Mouse (Mus musculus): ENCODE measurements at regions not wholly inside any gene's neighbourhood (a gene's known extent, or its start where the extent isn't known, plus 50 kb on each side); places are given as distances from the start of the nearest gene placed in this dataset.

GRCm38 (mm10) chr17:54214804-54215203 lies 84.0 kb downstream of the Slc5a7 start:
- no peak for DNase-seq

DNA sequence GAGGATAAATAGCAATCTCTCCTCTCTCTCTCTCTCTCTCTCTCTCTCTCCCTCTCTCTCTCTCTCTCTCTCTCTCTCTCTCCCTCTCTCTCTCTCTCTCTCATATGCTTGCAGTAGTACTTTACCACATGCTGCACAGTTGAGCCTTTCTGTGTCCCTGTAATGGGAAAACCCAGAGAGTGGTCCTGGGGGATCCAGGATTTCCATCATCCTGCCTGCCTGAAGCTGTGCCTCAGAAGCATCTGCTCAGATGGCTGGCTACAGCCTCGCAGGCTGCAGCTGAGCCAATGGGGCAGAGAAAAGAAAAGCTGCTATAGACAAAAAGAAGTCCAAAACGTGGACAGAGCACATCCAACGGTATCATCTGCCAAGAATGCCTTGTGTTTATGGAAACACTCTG lies 97.1 kb downstream of the Slc5a7 start:
- no peak for DNase-seq

DNA sequence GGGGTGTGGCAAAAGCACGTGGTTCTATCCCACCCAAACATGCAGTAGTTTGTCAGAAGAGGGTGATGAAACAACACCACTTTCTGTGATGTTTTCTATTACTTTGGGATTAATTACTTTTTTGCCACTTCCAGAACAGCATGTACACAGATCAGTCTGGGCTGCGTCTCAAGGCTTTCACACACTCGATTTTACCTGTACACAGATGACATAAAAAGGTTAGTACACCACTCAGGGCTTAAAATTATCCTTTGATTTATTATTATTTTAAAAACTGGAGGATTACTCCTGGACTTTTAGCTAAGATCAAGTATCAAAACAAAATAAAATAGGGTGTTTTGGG lies 106.6 kb downstream of the Slc5a7 start:
- DNase-seq, result no peak

DNA sequence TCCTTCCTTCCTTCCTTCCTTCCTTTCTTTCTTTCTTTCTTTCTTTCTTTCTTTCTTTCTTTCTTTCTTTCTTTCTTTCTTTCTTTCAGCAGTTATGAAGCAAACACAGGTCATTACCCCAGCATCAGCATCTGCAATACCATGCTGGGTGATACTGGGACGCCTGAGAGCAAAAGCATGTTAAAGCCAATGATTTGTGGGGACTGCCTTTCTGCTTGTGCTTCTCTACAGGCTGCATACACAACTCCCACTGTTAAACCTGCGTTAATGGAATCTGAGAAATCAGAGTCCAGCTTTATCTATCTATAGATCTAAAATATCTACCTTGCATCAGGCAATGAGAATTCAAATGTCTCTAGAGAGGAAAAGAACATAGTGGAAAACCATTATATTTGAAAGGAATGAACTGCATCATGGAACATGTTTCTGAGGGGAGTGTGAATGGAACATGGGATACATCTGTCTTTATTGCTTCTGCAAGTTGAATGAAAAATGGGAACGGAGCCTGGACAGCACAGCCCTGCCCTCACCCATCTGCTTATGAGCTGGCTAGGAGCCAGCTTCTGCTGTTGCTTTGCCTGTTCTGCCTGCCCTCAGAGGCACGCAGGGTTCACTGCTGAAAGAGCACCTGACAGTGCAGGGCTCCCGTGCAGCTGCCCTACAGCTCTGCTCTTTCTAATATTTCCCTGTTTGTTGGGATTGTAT lies 107.2 kb downstream of the Slc5a7 start:
- DNase-seq, result peak; percentile 55

- DNase-seq, result no peak
Observed at GRCm38 (mm10) chr17:54188997-54189553, 109.8 kb downstream of the Slc5a7 start.

DNA sequence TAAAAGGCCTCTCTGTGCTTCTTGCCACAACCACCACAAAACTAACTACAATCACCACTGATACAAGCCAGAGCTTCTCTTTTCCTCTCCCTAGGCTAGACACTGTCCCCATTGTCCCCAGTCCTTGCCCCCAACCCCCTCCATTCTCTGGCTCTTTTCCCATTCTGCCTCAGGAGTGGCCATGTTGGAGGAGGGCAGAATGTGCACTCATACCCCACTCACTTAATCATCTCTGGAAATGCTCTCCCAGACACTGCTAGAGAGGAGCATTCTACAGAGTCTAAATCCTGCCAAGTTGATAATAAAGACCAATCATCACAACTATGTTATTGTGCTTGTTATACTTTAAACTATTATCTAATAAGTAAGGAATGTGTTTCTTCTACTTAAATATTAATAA lies 116.8 kb downstream of the Slc5a7 start:
- peak; percentile 22 for DNase-seq

GRCm38 (mm10) chr17:54180563-54180962 lies 118.3 kb downstream of the Slc5a7 start:
- DNase-seq, result no peak

- DNase-seq, result no peak
Observed at GRCm38 (mm10) chr17:54170762-54171161, 128.1 kb downstream of the Slc5a7 start.

- no peak for DNase-seq
Observed at GRCm38 (mm10) chr17:54168039-54168438, 130.8 kb downstream of the Slc5a7 start.

GRCm38 (mm10) chr17:54162383-54162782 lies 136.5 kb downstream of the Slc5a7 start:
- no peak for DNase-seq

- DNase-seq, result peak; percentile 14
Observed at GRCm38 (mm10) chr17:54158753-54159152, 140.1 kb downstream of the Slc5a7 start.

DNA sequence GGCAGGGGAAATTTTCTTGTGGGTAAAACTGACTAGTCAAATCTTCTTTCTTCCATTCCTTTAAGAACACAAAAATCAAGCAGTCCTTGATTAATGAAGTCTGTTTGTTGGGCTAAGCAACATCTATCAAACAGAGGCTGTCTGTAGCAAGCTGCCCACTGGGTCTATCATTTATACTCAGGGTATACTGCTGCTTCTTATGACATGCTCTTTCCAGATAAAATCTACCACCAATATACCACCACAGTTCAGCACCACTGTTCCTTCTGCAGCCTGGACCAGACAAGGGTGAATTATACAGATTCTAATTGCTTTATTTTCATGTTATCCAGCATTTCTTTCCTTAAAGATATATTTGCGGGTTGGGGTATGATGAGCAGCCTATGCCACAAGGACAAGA lies 140.5 kb downstream of the Slc5a7 start:
- no peak for DNase-seq

DNA sequence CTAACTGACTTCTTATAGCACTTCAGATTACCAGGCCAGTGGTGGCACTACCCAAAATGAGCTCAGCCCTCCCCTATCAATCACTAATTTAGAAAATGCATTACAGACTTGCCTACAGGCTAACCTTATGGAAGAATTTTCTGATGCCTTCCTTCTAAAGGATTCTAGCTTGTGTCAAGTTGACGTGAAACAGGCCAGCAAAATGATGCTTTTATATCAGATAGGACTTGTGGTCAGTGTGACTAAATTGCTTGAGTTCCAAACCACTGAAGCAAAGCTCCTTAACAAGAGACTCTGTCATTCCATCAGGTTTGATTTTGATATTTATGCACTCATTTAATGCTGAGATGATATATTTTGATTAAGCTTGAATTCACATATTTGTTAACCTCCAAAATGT lies 143.0 kb downstream of the Slc5a7 start:
- DNase-seq, result no peak

DNA sequence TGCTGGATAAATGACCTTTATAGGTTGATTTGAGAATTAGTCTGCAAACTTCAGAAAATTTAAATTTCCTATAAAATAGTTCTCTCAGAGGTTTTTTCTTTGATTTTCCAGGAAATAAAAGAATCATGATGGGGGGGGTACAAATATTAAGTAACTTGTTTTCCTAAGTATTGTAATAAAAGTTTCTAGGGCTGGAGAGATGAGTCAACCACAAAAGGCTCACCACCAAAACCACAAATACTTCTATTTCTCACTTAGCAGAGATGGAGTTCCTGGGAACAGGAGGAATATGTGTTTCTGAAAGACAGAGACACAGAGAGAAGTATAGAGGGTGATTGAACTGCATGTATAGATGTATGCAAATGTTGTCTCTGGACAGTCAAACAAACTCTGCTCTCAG lies 144.3 kb downstream of the Slc5a7 start:
- no peak for DNase-seq
